Mouse (Mus musculus) T-helper 1 cell (primary cell): ENCODE results near the gene Zyg11b.

Source experiments
- in situ Hi-C: fragments of 300-600 bp; cut with MboI, MseI; formaldehyde crosslinking; loops from one replicate; pipeline ENCODE4 v1.15.1; 2025; ENCODE audit warnings: high pct_unique_total_duplicates

The Zyg11b gene

GRCm38 (mm10) chr4:108196277-108196855 lies 104.5 kb downstream of the Zyg11b start:
- in situ Hi-C loops: no loop called here

GRCm38 (mm10) chr4:108192821-108193323 lies 108.0 kb downstream of the Zyg11b start:
- in situ Hi-C loops: no loop called here

DNA sequence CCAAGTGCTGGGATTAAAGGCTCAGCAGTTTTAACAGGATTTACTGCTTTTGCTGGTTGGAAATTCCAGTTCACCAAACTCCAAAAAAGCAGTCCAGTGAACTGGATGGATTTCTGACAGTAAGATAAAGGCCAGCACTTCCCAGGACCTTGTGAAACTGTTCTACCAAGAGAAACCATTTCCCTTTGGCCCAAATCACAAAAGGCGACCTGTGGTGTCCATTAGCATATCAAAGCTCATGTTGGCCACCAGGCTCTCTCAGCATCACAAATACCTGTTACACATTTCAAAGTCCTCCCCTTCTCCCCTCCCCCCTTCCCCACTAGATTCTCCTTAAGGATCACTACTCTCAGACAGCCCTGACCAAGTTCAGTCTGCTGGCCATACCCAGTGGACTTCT lies 118.6 kb downstream of the Zyg11b start:
- in situ Hi-C loops: no loop called here
